Mouse (Mus musculus) G1E (cell line): ENCODE measurements around the gene Rgs19.

ENCODE experiments used
- CTCF ChIP-seq: IDR thresholded peaks from 2 replicates; pipeline ENCODE4 v1.5.1; 2012; ENCODE audit warnings: low read depth, low read length, inconsistent platforms, mixed read lengths
- GATA1 ChIP-seq: IDR thresholded peaks from 2 replicates; pipeline ENCODE4 v1.6.1; 2012; ENCODE audit warnings: borderline replicate concordance, low read length, inconsistent platforms, mixed read lengths
- TAL1 ChIP-seq: conservative IDR thresholded peaks from 2 replicates; pipeline ENCODE4 v1.6.1; 2012; ENCODE audit warnings: low read depth, low read length, inconsistent platforms, mixed read lengths

GRCm38 (mm10) chr2:181670285-181670912, 23.4 kb downstream of the Rgs19 start:
- no peak for TF ChIP-seq CTCF
- no peak for TF ChIP-seq GATA1
- TF ChIP-seq TAL1, result no peak
